8 mouse cellular contexts compared by ENCODE assay signal in genomic region chr5:24597901-24598569, GRCm38 (mm10). TPM values are rescaled to one million over a fixed set of nuclear protein-coding genes. Genes with fewer than 3 reads are reported as not detected.
DNase-seq lines count a peak whose midpoint lies in the region; ATAC-seq lines count a peak whose summit lies in the region.

No protein-coding gene starts in this region.

- peaks cover 6% of the 10 kb centered on the region; the same call in 1 of the 2 replicates for H3K27me3 ChIP-seq in kidney, embryonic 15.5 days
- H3K27me3 ChIP-seq in hindbrain, embryonic 10.5 days (ENCODE audit: insufficient read depth, poor library complexity, severe bottlenecking): peaks cover 67% of the 10 kb centered on the region
- no peaks in the 10 kb centered on the region for H3K27me3 ChIP-seq in midbrain, embryonic 13.5 days

- peak overlapping the region; percentile 34; the same call in 1 of the 2 replicates for H3K27ac ChIP-seq in kidney, embryonic 15.5 days
- peak overlapping the region; percentile 85 for H3K27ac ChIP-seq in hindbrain, embryonic 10.5 days
- H3K27ac ChIP-seq in midbrain, embryonic 13.5 days: peak overlapping the region; percentile 68

- peak overlapping the region; percentile 98 for H3K4me2 ChIP-seq in kidney, embryonic 15.5 days
- peak overlapping the region; percentile 82 for H3K4me2 ChIP-seq in midbrain, embryonic 13.5 days (replicated peaks)

- no peak for DNase-seq in kidney, adult 11 months
- peak; percentile 73 for DNase-seq in cerebellum, adult 9-10 months
- no peak for DNase-seq in hindbrain, embryonic 10.5 days (ENCODE audit: low spot score)
- DNase-seq in urinary bladder, postnatal 4 days (ENCODE audit: low spot score in 2 of 2): no peak
- no peak for DNase-seq in thymus, postnatal 36 days
- no peak for DNase-seq in frontal cortex, adult 2 months (ENCODE audit: extremely low spot score in 1 of 2, low spot score in 1 of 2)

- no peak for ATAC-seq in kidney, embryonic 15.5 days (replicated peaks; ENCODE audit: low FRiP score)
- ATAC-seq in midbrain, embryonic 13.5 days: no peak

- H3K9ac ChIP-seq in kidney, embryonic 15.5 days: peak overlapping the region; percentile 63
- peak overlapping the region; percentile 76 for H3K9ac ChIP-seq in midbrain, embryonic 13.5 days (replicated peaks)

- H3K4me1 ChIP-seq in kidney, embryonic 15.5 days: peaks cover 56% of the 10 kb centered on the region
- peaks cover 74% of the 10 kb centered on the region for H3K4me1 ChIP-seq in hindbrain, embryonic 10.5 days (replicated peaks)
- H3K4me1 ChIP-seq in midbrain, embryonic 13.5 days (replicated peaks): peaks cover 80% of the 10 kb centered on the region

- 23% methylated on average over 15 of the region's 15 CpGs for WGBS in kidney, embryonic 15.5 days
- WGBS in hindbrain, embryonic 10.5 days: 27% methylated on average over 15 of the region's 15 CpGs
- 24% methylated on average over 15 of the region's 15 CpGs for WGBS in midbrain, embryonic 13.5 days

- no peaks in the 10 kb centered on the region for H3K9me3 ChIP-seq in kidney, embryonic 15.5 days (replicated peaks)
- H3K9me3 ChIP-seq in hindbrain, embryonic 10.5 days: no peaks in the 10 kb centered on the region
- no peaks in the 10 kb centered on the region for H3K9me3 ChIP-seq in midbrain, embryonic 13.5 days

- peaks cover 31% of the 10 kb centered on the region for H3K36me3 ChIP-seq in kidney, embryonic 15.5 days
- H3K36me3 ChIP-seq in hindbrain, embryonic 10.5 days: peaks cover 29% of the 10 kb centered on the region
- peaks cover 29% of the 10 kb centered on the region for H3K36me3 ChIP-seq in midbrain, embryonic 13.5 days

- peak overlapping the region; percentile 53 for H3K4me3 ChIP-seq in kidney, embryonic 15.5 days (replicated peaks)
- peak overlapping the region; percentile 63 for H3K4me3 ChIP-seq in hindbrain, embryonic 10.5 days
- peak overlapping the region; percentile 52 for H3K4me3 ChIP-seq in midbrain, embryonic 13.5 days (replicated peaks)

RNA-seq across cellular contexts. Expression of gene Chpf2, which starts 11.5 kb away (rescaled TPM):
- 23.2 and 24.7 TPM in 2 replicates for polyA plus RNA-seq in kidney, embryonic 15.5 days (2015; fragmentation: Nextera tagmentation; extraction: Ambion mirVana)
- 16.5 and 19.3 TPM in 2 replicates for polyA plus RNA-seq in hindbrain, embryonic 10.5 days (2016; fragmentation: Nextera tagmentation; extraction: Ambion mirVana)
- 17.8 and 18.6 TPM in 2 replicates for polyA plus RNA-seq in midbrain, embryonic 13.5 days (2015; fragmentation: Nextera tagmentation; extraction: Ambion mirVana)
- 47.1 and 50.5 TPM in 2 replicates for polyA plus RNA-seq in frontal cortex, adult 2 months (2012; rRNA removed)

RNA-seq across cellular contexts. Expression of gene Abcf2, which starts 20.8 kb away (rescaled TPM):
- polyA plus RNA-seq in kidney, embryonic 15.5 days (2015; fragmentation: Nextera tagmentation; extraction: Ambion mirVana): 118 TPM in 2 replicates
- 125 and 159 TPM in 2 replicates for polyA plus RNA-seq in hindbrain, embryonic 10.5 days (2016; fragmentation: Nextera tagmentation; extraction: Ambion mirVana)
- 98.2 and 103 TPM in 2 replicates for polyA plus RNA-seq in midbrain, embryonic 13.5 days (2015; fragmentation: Nextera tagmentation; extraction: Ambion mirVana)
- 78.1 and 86.2 TPM in 2 replicates for polyA plus RNA-seq in frontal cortex, adult 2 months (2012; rRNA removed)

RNA-seq across cellular contexts. Expression of gene Smarcd3, which starts 26.2 kb away (rescaled TPM):
- 26.5 and 33.4 TPM in 2 replicates for polyA plus RNA-seq in kidney, embryonic 15.5 days (2015; fragmentation: Nextera tagmentation; extraction: Ambion mirVana)
- 22.8 and 35.7 TPM in 2 replicates for polyA plus RNA-seq in hindbrain, embryonic 10.5 days (2016; fragmentation: Nextera tagmentation; extraction: Ambion mirVana)
- 119 and 127 TPM in 2 replicates for polyA plus RNA-seq in midbrain, embryonic 13.5 days (2015; fragmentation: Nextera tagmentation; extraction: Ambion mirVana)
- polyA plus RNA-seq in frontal cortex, adult 2 months (2012; rRNA removed): 116 and 135 TPM in 2 replicates

RNA-seq across cellular contexts. Expression of gene 4931409K22Rik, which starts 41.4 kb away (rescaled TPM):
- polyA plus RNA-seq in kidney, embryonic 15.5 days (2015; fragmentation: Nextera tagmentation; extraction: Ambion mirVana): 0.23 TPM in 2 replicates
- 0.07 and 0.10 TPM in 2 replicates for polyA plus RNA-seq in hindbrain, embryonic 10.5 days (2016; fragmentation: Nextera tagmentation; extraction: Ambion mirVana)
- 0.07 and 0.08 TPM in 2 replicates for polyA plus RNA-seq in midbrain, embryonic 13.5 days (2015; fragmentation: Nextera tagmentation; extraction: Ambion mirVana)
- 0.18 and 0.59 TPM in 2 replicates for polyA plus RNA-seq in frontal cortex, adult 2 months (2012; rRNA removed)

RNA-seq across cellular contexts. Expression of gene Asb10, which starts 57.3 kb away (rescaled TPM):
- polyA plus RNA-seq in kidney, embryonic 15.5 days (2015; fragmentation: Nextera tagmentation; extraction: Ambion mirVana): 0.61 and 0.67 TPM in 2 replicates
- 0.17 TPM in 1 of 2 replicates, not detected in the other for polyA plus RNA-seq in hindbrain, embryonic 10.5 days (2016; fragmentation: Nextera tagmentation; extraction: Ambion mirVana)
- 0.17 TPM in 1 of 2 replicates, not detected in the other for polyA plus RNA-seq in midbrain, embryonic 13.5 days (2015; fragmentation: Nextera tagmentation; extraction: Ambion mirVana)
- 0.42 and 0.62 TPM in 2 replicates for polyA plus RNA-seq in frontal cortex, adult 2 months (2012; rRNA removed)

Comparison
In these comparisons a context has a peak if more than half of its experiments do, and no peak if none do; other contexts are left out.
1. H3K27ac ChIP-seq: peak in every context shown above with its lines; median percentile 85 in hindbrain, embryonic 10.5 days; 68 in midbrain, embryonic 13.5 days; 34 in kidney, embryonic 15.5 days.